Mouse (Mus musculus) gastrocnemius, postnatal 25 days (tissue): Measurements from ENCODE around the gene Miip. TPM values are rescaled to one million over a fixed set of nuclear protein-coding genes. Genes with fewer than 3 reads are reported as not detected.
"Not testable (repeated sequence)": the region's sequence is repeated elsewhere in the genome, so short reads cannot be mapped to it uniquely, and the experiment has no call there.

Experiments
- DNase-seq: peaks from one replicate; pipeline ENCODE4 v3.0.0; 2022
- total RNA-seq, 2 experiments: library from RNA; stranded (reverse); gene quantifications; 1 replicate in 1 of 2; 2 replicates in 1 of 2; pipeline ENCODE4 v1.2.3; 2021

Gene Miip
- total RNA-seq, 2 experiments from 2014 or later = 4.3 to 4.4 TPM

GRCm38 (mm10) chr4:147869238-147869637 is 622 bp upstream of the Miip start:
- no peak for DNase-seq

DNA sequence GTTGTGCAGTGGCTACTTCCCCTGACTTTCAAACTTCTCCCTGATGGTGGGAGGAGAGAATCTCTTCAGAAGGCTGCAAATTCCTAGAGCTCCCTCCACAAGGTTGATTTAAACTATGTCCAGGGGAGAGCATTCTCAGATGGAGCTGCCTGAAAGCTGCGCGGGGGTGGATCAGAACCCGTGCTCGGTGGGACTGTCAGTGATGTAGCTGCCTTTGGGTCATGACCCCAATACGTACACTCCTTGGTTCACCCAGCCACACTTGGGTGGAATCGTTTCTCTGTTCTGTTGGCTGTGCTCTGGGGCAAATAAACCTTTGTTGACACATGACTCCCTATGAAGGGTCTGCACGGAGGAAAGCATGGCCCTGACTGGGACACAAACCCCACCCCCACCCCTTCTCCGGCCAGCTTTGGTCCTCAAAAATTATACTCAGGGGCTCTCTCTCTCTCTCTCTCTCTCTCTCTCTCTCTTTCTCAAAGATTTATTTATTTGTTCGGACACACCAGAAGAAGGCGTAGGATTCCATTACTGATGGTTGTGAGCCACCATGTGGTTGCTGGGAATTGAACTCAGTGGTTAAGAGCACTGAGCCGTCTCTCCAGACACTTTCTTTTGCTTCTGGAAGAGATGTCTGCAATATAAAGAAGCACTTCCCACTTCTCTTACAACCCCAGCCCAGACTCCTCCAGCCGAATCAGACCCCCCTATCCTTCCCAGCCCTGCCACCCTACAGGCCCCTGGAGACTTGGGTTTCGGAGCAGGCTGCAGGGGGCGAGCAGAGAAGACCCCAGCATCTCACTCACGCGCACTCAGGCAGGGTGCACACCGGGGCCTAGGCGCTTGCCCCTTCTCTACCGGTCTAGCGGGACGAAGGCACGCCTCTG is 810 bp downstream of the Miip start:
- no peak for DNase-seq

DNA sequence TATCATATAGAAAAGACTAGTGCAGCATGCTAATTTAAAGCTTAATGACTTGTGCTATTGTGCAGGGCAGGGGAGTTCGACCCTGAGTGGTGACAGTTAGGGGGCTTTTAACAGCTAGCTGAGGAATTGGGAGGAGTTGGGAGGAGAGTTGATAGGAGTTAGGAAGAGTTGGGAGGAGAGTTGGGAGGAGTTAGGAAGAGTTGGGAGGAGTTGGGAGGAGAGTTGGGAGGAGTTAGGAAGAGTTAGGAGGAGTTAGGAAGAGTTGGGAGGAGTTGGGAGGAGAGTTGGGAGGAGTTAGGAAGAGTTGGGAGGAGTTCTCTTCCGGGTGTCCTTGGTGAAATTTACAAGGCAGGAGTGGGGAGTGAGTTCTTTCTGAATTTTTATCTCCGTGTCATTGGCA is 1.8 kb downstream of the Miip start:
- DNase-seq = not testable (repeated sequence)

- no peak for DNase-seq
Measured at GRCm38 (mm10) chr4:147866056-147866455, 2.6 kb downstream of the Miip start.

- no peak for DNase-seq
Measured at GRCm38 (mm10) chr4:147865651-147866050, 3.0 kb downstream of the Miip start.

- DNase-seq = no peak
Measured at GRCm38 (mm10) chr4:147862051-147862450, 6.6 kb downstream of the Miip start.

GRCm38 (mm10) chr4:147850776-147851175 is 17.8 kb downstream of the Miip start:
- DNase-seq = no peak

DNA sequence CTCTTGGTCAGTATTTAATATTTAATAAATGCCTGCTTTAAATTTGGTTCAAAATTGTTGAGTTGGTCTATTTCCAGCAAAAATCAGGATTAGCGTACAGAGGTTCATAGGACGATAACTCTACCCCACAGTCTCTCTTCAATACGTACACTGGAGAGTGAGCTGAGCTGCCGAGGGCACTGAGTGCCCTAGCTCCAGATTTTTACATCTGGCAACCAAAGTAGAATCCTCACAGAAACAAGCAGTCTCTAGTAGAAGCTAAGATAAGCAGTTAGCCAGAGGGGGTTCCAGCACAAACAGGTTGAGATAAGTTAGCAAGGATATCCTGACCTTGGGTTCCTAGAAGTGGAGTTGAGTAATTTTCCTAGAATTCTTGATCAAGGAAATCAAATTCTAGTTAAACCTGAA is 20.0 kb downstream of the Miip start:
- no peak for DNase-seq

DNA sequence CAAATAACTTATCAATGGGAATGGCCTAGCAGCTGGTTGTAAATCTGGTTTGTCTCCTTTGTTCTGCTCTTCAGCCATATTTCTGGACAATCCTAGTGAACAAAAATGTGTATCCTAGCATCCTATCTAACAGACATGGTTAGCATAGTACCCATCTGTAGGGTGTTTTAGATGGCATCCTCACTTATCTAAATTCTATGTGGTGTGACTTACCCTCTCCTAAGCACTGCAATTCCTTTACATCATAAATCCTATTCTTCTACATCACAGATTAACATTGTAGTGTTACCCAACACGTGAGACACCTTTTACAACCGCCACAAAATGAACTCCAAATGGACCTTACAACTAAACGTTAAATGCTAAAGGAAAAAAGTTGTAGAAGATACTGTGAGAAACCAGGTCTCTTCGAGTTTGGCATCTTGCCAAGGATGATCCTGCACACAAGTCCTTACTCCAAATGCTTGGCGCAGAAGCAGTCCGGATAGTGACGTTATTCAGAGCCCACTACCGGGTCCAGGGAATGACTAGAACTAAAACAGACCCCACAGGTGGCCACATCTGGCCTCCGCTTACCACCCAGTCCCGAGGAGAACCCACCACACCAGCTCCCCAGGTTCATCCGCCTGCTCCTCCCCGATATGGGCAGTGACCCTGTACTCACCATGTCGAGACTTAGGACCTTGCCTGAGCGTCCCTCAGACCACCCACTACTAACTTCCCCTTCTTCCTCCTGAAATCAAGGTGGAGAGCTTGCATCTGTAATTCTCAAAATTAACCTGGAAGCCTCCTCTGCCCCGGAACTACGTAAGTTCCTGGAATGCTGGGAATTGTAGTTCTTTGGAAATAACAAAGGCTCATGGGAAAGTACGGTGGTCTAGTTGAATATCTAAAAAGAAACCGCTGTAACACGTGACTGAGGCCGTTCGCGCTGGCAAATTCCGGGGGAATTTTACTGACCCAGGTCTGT is 20.7 kb downstream of the Miip start, which contains the start of gene Zfp933:
TSS of gene Zfp933 (minus strand) at position 753 of the 970 bp plus-strand sequence.
- DNase-seq = peak; percentile 54

GRCm38 (mm10) chr4:147842871-147843270 is 25.7 kb downstream of the Miip start:
- no peak for DNase-seq

DNA sequence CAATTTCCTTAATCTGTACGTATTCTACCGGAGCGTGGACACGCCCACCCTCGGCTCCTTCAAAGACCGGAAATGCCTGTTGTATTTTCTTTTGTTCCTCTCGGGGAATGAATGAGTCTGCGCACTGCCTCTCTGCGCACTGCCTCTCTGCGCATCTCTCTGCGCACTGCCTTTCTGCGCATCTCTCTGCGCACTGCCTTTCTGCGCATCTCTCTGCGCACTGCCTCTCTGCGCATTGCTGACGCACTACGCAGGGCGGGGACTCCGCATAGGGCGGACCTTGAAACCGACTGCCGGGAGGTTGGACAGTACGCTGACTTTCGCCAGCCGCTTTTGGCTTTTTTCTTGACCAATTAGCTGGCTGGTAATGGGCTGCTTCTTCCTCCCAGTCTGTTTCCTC is 29.3 kb downstream of the Miip start:
- peak; percentile 40 for DNase-seq

GRCm38 (mm10) chr4:147824389-147824788 is 44.2 kb downstream of the Miip start:
- no peak for DNase-seq

DNA sequence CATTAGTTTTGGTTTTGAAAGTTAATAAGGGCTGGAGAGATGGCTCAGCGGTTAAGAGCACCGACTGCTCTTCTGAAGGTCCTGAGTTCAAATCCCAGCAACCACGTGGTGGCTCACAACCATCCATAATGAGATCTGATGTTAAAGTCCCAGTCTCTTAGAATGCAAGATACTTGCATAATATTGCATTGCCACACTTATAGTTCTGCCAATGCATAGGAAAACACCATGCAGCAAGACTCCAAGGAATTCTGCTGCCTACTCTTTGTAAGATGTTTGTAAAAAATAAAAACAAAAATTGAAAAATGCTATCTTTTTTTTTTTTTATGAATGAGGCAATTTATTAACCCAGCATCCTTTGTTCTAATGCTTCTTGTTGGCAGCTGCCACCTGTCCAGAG is 47.2 kb downstream of the Miip start:
- DNase-seq = not testable (repeated sequence)

DNA sequence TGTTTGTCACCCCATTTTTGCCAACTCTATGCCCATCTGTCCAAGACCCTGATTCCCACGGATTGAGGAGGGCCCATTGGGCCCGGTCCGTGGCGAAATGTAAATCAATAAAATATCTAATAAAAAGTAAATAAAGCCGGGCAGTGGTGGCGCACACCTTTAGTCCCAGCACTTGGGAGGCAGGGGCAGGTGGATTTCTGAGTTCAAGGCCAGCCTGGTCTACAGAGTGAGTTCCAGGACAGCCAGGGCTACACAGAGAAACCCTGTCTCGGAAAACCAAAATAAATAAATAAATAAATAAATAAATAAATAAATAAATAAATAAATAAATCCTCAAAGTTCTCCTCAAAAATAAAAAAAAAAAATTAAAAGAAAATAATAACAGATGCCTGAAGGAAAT is 49.0 kb downstream of the Miip start:
- DNase-seq = not testable (repeated sequence)

GRCm38 (mm10) chr4:147814592-147815167 is 53.9 kb downstream of the Miip start:
- no peak for DNase-seq

GRCm38 (mm10) chr4:147813249-147813765 is 55.3 kb downstream of the Miip start:
- DNase-seq = no peak

Other genes starting within 250 kb of the Miip start
- gene Zfp979, start 226.3 kb downstream of the Miip start, total RNA-seq = 1 to 10 TPM; 1.2 to 1.7 TPM
- gene Zfp534, start 166.3 kb downstream of the Miip start, total RNA-seq = not detected
- under 1 TPM; 0.84 to 0.99 TPM for gene Zfp984, start 59.0 kb downstream of the Miip start, total RNA-seq
- gene Zfp933, start 20.4 kb downstream of the Miip start, total RNA-seq = 1 to 10 TPM; 8.1 to 8.2 TPM
- 1 to 10 TPM; 4.7 to 5.5 TPM for gene Fv1, start 163 bp upstream of the Miip start, total RNA-seq
- gene Mfn2, start 35.9 kb upstream of the Miip start, total RNA-seq = 100 to 1,000 TPM; 346 to 413 TPM
- 10 to 100 TPM; 25.2 to 28.9 TPM for gene Plod1, start 68.0 kb upstream of the Miip start, total RNA-seq
- gene 2510039O18Rik, start 72.1 kb upstream of the Miip start, total RNA-seq = 10 to 100 TPM; 19.1 to 20.0 TPM
- not detected for gene Nppb, start 117.0 kb upstream of the Miip start, total RNA-seq
- not detected for gene Nppa, start 131.9 kb upstream of the Miip start, total RNA-seq
- gene Clcn6, start 170.0 kb upstream of the Miip start, total RNA-seq = 1 to 10 TPM; 3.5 to 4.7 TPM
- gene Mthfr, start 170.3 kb upstream of the Miip start, total RNA-seq = 1 to 10 TPM; 6.8 to 9.4 TPM
- gene Agtrap, start 219.2 kb upstream of the Miip start, total RNA-seq = 10 to 100 TPM; 10.9 to 16.2 TPM